19 mouse cellular contexts compared by ENCODE assay signal in the genomic region with DNA sequence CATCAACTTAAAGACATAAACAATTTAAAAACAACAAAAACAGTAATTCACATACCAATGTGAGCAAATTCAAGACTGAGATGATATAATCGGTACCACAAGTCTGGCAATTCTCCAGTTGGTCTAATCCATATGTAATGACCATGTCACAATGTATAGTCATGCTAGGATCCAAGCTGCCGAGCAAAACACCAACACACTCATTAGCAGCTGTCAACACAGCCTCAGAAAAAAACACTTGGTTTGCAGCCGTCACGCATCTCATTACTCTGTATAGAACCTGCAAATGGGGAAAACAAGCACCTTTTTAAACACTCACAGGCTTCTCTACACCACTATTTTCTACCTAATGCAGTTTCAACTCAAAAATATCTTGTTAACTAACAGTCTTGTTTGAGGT.
"Had no signal": no experiment of that assay in that cellular context is flagged by ENCODE, and none has a peak within 500 bp of the region (broad histone marks: within the 10 kb centered on the region; RNA-seq: fewer than 3 reads in every experiment).

No protein-coding gene starts in this region.

- H3K9me3 ChIP-seq: megakaryocyte, embryonic 14.5 days; midbrain, embryonic 13.5 days; midbrain, embryonic 15.5 days; neural tube, embryonic 13.5 days; neural tube, embryonic 15.5 days had no signal

- H3K9ac ChIP-seq: lung, embryonic 14.5 days; midbrain, embryonic 13.5 days; midbrain, embryonic 15.5 days; neural tube, embryonic 13.5 days; neural tube, embryonic 15.5 days had no signal

- H3K4me1 ChIP-seq: megakaryocyte, embryonic 14.5 days; midbrain, embryonic 13.5 days; midbrain, embryonic 15.5 days; neural tube, embryonic 13.5 days; neural tube, embryonic 15.5 days had no signal

- H3K27me3 ChIP-seq: megakaryocyte, embryonic 14.5 days; midbrain, embryonic 13.5 days; midbrain, embryonic 15.5 days; neural tube, embryonic 13.5 days; neural tube, embryonic 15.5 days had no signal

- H3K4me2 ChIP-seq: lung, embryonic 14.5 days; midbrain, embryonic 11.5 days; midbrain, embryonic 13.5 days; midbrain, embryonic 15.5 days; neural tube, embryonic 13.5 days; neural tube, embryonic 15.5 days had no signal

- ATAC-seq: midbrain, embryonic 13.5 days; midbrain, embryonic 15.5 days had no signal

- H3K27ac ChIP-seq: macrophage; midbrain, embryonic 13.5 days; midbrain, embryonic 15.5 days; neural tube, embryonic 13.5 days; neural tube, embryonic 15.5 days had no signal

- DNase-seq: lung, adult 18-20 months; lung, embryonic 14.5 days; lung, postnatal 10 days; lung, postnatal 36 days; retina, postnatal 1 day; right cerebral cortex, adult 18-20 months; right cerebral cortex, postnatal 25 days; right cerebral cortex, postnatal 4 days; spleen, adult 18-20 months; thymus, adult 18-20 months; thymus, postnatal 14 days; thymus, postnatal 36 days had no signal

- H3K4me3 ChIP-seq: megakaryocyte, embryonic 14.5 days; midbrain, embryonic 13.5 days; midbrain, embryonic 15.5 days; neural tube, embryonic 13.5 days; neural tube, embryonic 15.5 days had no signal
